Mouse (Mus musculus): ENCODE measurements around the gene Tmtc2. TPM values are rescaled to one million over a fixed set of nuclear protein-coding genes. Genes with fewer than 3 reads are reported as not detected.

Tmtc2 gene
- polyA plus RNA-seq, 1 experiment from 2014 or later, result 8.1 TPM

DNA sequence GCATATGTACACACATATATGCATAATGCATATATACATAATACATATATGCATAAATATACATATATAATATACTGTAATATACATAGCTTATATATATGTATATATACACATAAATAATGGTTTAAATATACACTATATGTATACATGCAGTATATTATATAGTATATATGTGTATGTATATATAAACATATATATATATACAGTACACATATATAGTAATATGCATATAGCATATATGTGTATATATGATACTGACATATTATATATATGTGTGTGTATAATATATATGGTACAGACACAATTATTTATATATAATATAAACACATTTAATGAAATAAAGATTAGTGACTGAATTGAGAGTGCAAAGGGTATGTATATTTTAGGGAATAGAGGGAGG, 420.5 kb downstream of the Tmtc2 start:
- Histone ChIP-seq H3K4me1 (ENCODE audit: control insufficient read depth, insufficient read depth, low read length) (no peaks in the 10 kb centered on the region), H3K27me3 (ENCODE audit: control insufficient read depth, insufficient read depth, low read length) (no peaks in the 10 kb centered on the region), H3K4me2 (ENCODE audit: low read length) (no peak overlapping the region), H3K9ac (replicated peaks; ENCODE audit: low read length) (no peak overlapping the region), H3K27ac (replicated peaks; ENCODE audit: low read depth, low read length) (no peak overlapping the region), H3K36me3 (ENCODE audit: control insufficient read depth, insufficient read depth, low read length) (no peaks in the 10 kb centered on the region), H3K4me3 (replicated peaks; ENCODE audit: low read depth, low read length) (no peak overlapping the region), H3K9me3 (ENCODE audit: control insufficient read depth, low read length) (no peaks in the 10 kb centered on the region)
- DNase-seq (no peak), ATAC-seq (ENCODE audit: low FRiP score, low TSS enrichment) (no peak)

DNA sequence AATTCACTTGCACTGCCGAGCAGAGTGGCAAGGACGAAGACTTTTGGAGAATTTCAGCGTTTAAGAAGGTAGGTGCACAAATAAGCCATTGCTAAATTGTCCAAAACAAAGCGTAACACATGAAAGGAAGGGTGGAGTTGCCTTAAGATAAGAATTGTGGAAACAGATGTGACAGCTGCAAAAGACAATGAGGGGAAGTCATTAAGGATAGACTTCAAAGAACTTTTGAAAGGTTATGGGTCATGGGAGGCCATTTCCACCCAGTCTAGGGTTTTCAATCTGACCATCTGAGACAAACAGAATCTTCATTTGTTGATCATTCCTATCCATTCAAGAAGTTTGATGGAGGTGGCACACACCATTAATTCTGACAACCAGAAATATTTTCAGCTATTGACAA, 429.9 kb downstream of the Tmtc2 start:
- H3K4me2 ChIP-seq (ENCODE audit: low read length), result no peak overlapping the region
- H3K27ac ChIP-seq (replicated peaks; ENCODE audit: low read depth, low read length), result no peak overlapping the region
- no peaks in the 10 kb centered on the region for H3K27me3 ChIP-seq (ENCODE audit: control insufficient read depth, insufficient read depth, low read length)
- no peak overlapping the region for H3K4me3 ChIP-seq (replicated peaks; ENCODE audit: low read depth, low read length)
- H3K9me3 ChIP-seq (ENCODE audit: control insufficient read depth, low read length), result no peaks in the 10 kb centered on the region
- 67% methylated on average over 4 of the region's 4 CpGs for WGBS
- H3K4me1 ChIP-seq (ENCODE audit: control insufficient read depth, insufficient read depth, low read length), result no peaks in the 10 kb centered on the region
- H3K9ac ChIP-seq (replicated peaks; ENCODE audit: low read length), result no peak overlapping the region
- ATAC-seq (ENCODE audit: low FRiP score, low TSS enrichment) (no peak), DNase-seq (no peak)
- no peaks in the 10 kb centered on the region for H3K36me3 ChIP-seq (ENCODE audit: control insufficient read depth, insufficient read depth, low read length)

DNA sequence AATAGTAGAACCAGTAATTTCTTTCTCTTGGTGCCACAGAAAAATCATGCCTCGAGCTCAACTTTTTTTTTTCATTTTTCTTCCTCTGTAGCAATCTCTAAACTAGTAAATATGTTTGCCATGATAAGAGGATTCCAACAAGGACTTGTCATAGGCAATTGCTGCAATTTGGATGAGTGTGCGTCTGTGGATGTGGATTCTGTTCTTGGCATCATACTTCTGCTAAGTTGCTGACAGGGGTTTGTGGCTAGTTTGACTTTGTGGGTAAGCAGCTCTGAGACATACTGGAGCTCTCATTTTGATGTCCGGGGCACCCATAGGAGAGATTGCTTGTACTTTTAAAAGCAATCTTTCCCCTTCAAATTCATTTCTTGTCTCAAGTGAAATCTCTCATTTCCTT, 432.1 kb downstream of the Tmtc2 start:
- DNase-seq (no peak), ATAC-seq (ENCODE audit: low FRiP score, low TSS enrichment) (no peak)
- H3K4me2 ChIP-seq (ENCODE audit: low read length), result no peak overlapping the region
- no peaks in the 10 kb centered on the region for H3K27me3 ChIP-seq (ENCODE audit: control insufficient read depth, insufficient read depth, low read length)
- no peaks in the 10 kb centered on the region for H3K4me1 ChIP-seq (ENCODE audit: control insufficient read depth, insufficient read depth, low read length)
- H3K4me3 ChIP-seq (replicated peaks; ENCODE audit: low read depth, low read length), result no peak overlapping the region
- no peak overlapping the region for H3K27ac ChIP-seq (replicated peaks; ENCODE audit: low read depth, low read length)
- WGBS, result 84% methylated on average over 3 of the region's 3 CpGs
- H3K9me3 ChIP-seq (ENCODE audit: control insufficient read depth, low read length), result no peaks in the 10 kb centered on the region
- no peaks in the 10 kb centered on the region for H3K36me3 ChIP-seq (ENCODE audit: control insufficient read depth, insufficient read depth, low read length)
- H3K9ac ChIP-seq (replicated peaks; ENCODE audit: low read length), result no peak overlapping the region
